Comparison of ENCODE assay signal across 21 mouse cellular contexts in genomic region chr13:108552995-108553394, GRCm38 (mm10).
"Had no signal": no experiment of that assay in that cellular context is flagged by ENCODE, and none has a peak within 500 bp of the region (broad histone marks: within the 10 kb centered on the region; RNA-seq: fewer than 3 reads in every experiment).

No protein-coding gene starts in this region.

- H3K9ac ChIP-seq: intestine, embryonic 15.5 days; liver, embryonic 13.5 days; neural tube, embryonic 12.5 days; neural tube, embryonic 15.5 days; stomach, embryonic 15.5 days had no signal

- H3K36me3 ChIP-seq: intestine, embryonic 15.5 days; liver, embryonic 13.5 days; neural tube, embryonic 12.5 days; neural tube, embryonic 15.5 days; stomach, embryonic 15.5 days had no signal

- H3K27ac ChIP-seq: intestine, embryonic 15.5 days; kidney, postnatal 0 days; layer of hippocampus, adult 2 months; left cerebral cortex, adult 2 months; liver, embryonic 13.5 days; macrophage; neural tube, embryonic 12.5 days; neural tube, embryonic 15.5 days; stomach, embryonic 15.5 days had no signal

- H3K4me3 ChIP-seq: intestine, embryonic 15.5 days; layer of hippocampus, adult 2 months; left cerebral cortex, adult 2 months; liver, embryonic 13.5 days; neural tube, embryonic 12.5 days; neural tube, embryonic 15.5 days; stomach, embryonic 15.5 days had no signal

- DNase-seq: kidney, adult 2 months; kidney, postnatal 25 days; layer of hippocampus, adult 9-11 months; liver, embryonic 13.5 days; lung, adult 2 months; midbrain, embryonic 14.5 days; retina, postnatal 1 day; right cerebral cortex, postnatal 25 days; spleen, adult 18-20 months; thymus, adult 2 months; thymus, postnatal 14 days; thymus, postnatal 4 days had no signal

- ATAC-seq: intestine, embryonic 15.5 days had no signal

- H3K9me3 ChIP-seq: intestine, embryonic 15.5 days; liver, embryonic 13.5 days; neural tube, embryonic 12.5 days; neural tube, embryonic 15.5 days; stomach, embryonic 15.5 days had no signal

- H3K4me1 ChIP-seq: intestine, embryonic 15.5 days; liver, embryonic 13.5 days; neural tube, embryonic 12.5 days; neural tube, embryonic 15.5 days; stomach, embryonic 15.5 days had no signal

- H3K27me3 ChIP-seq: intestine, embryonic 15.5 days; liver, embryonic 13.5 days; neural tube, embryonic 12.5 days; neural tube, embryonic 15.5 days; stomach, embryonic 15.5 days had no signal

- H3K4me2 ChIP-seq: intestine, embryonic 15.5 days; liver, embryonic 13.5 days; midbrain, embryonic 11.5 days; neural tube, embryonic 12.5 days; neural tube, embryonic 15.5 days; stomach, embryonic 15.5 days had no signal
